Mouse (Mus musculus): ENCODE measurements around the gene Klra9.
"Not testable (repeated sequence)": the region's sequence is repeated elsewhere in the genome, so short reads cannot be mapped to it uniquely, and the experiment has no call there.

Gene Klra9

DNA sequence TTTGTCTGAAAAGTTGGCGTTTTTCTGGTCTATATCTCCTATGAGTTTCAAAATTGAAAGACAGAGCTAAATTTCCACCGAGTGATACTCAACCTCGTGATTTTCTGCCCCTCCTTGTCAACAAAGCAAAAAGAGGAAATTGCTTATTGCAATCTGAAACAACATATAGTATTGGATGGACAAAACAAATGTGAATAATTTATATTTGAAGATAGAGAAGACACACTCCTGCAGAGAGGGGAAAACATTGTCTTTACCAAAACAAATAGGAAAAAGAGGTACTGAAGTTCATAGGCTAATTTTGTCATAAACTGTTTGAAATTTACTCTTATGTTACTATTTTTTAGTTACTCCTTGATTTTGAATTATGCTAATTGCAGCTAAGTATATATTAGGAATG lies at the start of gene Klra9:
TSS of gene Klra9 (minus strand) at position 101 of the 400 bp plus-strand sequence.
- not testable (repeated sequence) for DNase-seq (ENCODE audit: low read depth, low spot score)

DNA sequence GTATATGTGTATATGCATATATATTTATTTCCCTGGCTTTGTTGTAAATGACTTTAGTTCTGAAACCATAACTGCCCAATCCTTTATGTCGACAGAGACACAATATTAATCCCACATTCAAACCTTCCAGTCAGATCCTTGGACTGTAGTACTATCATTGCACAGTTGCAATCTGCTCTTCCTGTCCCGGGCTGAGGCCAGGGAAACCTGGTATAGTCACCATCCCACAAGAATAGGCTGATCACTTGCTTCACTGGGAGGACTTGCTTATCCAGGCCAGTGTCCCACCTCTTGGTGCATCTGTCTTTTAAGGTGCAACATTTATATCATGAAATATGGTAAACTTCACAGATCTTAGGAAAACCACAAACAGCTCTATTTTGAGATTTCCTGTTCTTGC lies 44.6 kb upstream of the Klra9 start:
- no peak for DNase-seq (ENCODE audit: low read depth, low spot score)

DNA sequence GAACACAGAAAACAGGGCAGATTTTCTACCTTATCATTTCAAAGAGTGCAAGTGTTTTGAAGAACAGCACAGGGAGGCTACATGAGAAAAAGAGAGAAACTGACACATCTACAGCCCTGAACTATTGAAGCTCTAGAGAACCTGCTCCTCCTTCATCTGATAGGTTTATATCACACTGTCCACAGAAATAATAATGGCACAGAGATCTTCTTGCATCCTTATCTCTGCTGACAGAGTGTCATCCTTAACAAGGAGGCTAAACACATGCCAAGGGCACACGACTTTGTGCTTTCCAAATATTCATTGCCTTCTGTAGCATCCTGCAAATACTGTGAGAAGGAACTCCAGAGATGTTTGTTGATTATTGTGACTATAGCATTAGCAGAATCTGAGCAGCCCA lies 43.7 kb upstream of the Klra9 start:
- no peak for DNase-seq (ENCODE audit: low read depth, low spot score)

DNA sequence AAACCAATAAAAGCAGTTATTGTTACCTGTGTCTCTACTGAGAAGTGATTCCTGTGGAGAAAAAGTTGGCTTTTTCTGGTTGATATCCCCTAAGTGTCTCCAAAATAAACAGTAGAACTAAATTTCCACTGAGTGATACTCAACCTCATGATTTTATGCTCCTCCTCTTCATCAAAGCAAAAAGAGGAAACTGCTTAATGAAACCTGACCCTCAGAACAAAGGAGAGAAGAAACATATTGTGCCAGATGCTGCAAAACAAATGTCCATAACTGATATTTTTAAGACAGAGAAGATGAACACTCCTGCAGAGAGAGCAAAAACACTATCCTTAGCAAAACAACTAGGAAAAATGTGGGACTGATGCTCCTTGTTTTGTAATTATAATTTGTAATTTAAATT lies 40.3 kb upstream of the Klra9 start, which contains the start of gene Klra7:
TSS of gene Klra7 (minus strand) at position 101 of the 400 bp plus-strand sequence.
- no peak for DNase-seq (ENCODE audit: low read depth, low spot score)

DNA sequence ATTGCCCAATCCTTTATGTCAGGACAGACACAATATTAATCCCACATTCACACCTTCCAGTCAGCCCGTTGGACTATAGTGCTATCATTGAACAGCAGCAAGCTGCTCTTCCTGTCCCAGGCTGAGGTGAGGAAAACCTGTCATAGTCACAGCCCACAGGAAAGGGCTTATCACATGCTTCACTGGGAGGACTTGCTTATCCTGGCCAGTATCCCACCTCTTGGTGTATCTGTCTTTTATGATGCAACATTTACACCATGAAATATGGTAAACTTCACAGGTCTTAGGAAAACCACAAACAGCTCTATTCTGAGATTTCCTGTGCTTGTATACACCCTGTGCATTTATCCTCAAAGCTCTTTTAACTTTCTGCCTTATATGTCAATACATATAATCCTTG lies 4.5 kb upstream of the Klra9 start:
- DNase-seq (ENCODE audit: low read depth, low spot score): not testable (repeated sequence)

DNA sequence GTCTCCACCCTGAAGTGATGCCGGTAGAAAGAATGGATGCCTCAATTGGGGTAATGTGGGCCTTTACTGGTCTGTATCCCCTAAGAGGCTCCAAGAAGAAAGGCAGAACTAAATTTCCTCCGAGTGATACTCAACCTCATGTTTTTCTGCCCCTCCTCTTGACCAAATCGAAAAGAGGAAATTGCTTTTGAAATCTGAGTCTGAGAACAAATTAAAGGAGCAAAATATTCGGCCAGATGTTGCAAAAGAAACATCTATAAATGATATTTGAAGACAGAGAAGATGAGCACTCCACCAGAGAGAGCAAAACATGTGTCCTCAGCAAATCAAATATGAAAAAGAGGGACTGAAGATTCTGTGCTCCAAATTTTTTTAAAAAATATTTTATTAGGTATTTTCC lies 63.1 kb downstream of the Klra9 start, which contains the start of gene Klra8:
TSS of gene Klra8 (minus strand) at position 101 of the 400 bp plus-strand sequence.
- not testable (repeated sequence) for DNase-seq (ENCODE audit: low read depth, low spot score)

Measured in R1 (cell line).